Mouse (Mus musculus): ENCODE results near the gene Mme.

Gene Mme

GRCm38 (mm10) chr3:63241099-63241587, at the start of gene Mme:
Gene Mme, plus strand, starts transcription at chr3:63241537.
- DNase-seq (ENCODE audit: low read depth, low spot score) = peak; percentile 9

- DNase-seq (ENCODE audit: low read depth, low spot score) = no peak
Measured at GRCm38 (mm10) chr3:63196565-63196964, 44.8 kb upstream of the Mme start.

- no peak for DNase-seq (ENCODE audit: low read depth, low spot score)
Measured at GRCm38 (mm10) chr3:63198026-63198425, 43.3 kb upstream of the Mme start.

- DNase-seq (ENCODE audit: low read depth, low spot score) = no peak
Measured at GRCm38 (mm10) chr3:63221867-63222591, 19.3 kb upstream of the Mme start.

- no peak for DNase-seq (ENCODE audit: low read depth, low spot score)
Measured at GRCm38 (mm10) chr3:63223676-63224075, 17.7 kb upstream of the Mme start.

- no peak for DNase-seq (ENCODE audit: low read depth, low spot score)
Measured at GRCm38 (mm10) chr3:63235957-63236356, 5.4 kb upstream of the Mme start.

- no peak for DNase-seq (ENCODE audit: low read depth, low spot score)
Measured at GRCm38 (mm10) chr3:63243721-63244120, 2.4 kb downstream of the Mme start.

- no peak for DNase-seq (ENCODE audit: low read depth, low spot score)
Measured at GRCm38 (mm10) chr3:63272091-63272490, 30.8 kb downstream of the Mme start.

GRCm38 (mm10) chr3:63294316-63294715, 53.0 kb downstream of the Mme start:
- DNase-seq (ENCODE audit: low read depth, low spot score) = no peak

- DNase-seq (ENCODE audit: low read depth, low spot score) = no peak
Measured at GRCm38 (mm10) chr3:63294791-63295190, 53.5 kb downstream of the Mme start.

- DNase-seq (ENCODE audit: low read depth, low spot score) = peak; percentile 80
Measured at GRCm38 (mm10) chr3:63295237-63295636, 53.9 kb downstream of the Mme start.

GRCm38 (mm10) chr3:63295657-63296231, 54.4 kb downstream of the Mme start:
- peak; percentile 40 for DNase-seq (ENCODE audit: low read depth, low spot score)

- no peak for DNase-seq (ENCODE audit: low read depth, low spot score)
Measured at GRCm38 (mm10) chr3:63296411-63296810, 55.1 kb downstream of the Mme start.

- peak; percentile 49 for DNase-seq (ENCODE audit: low read depth, low spot score)
Measured at GRCm38 (mm10) chr3:63297787-63298186, 56.5 kb downstream of the Mme start.

- no peak for DNase-seq (ENCODE audit: low read depth, low spot score)
Measured at GRCm38 (mm10) chr3:63315211-63315760, 73.9 kb downstream of the Mme start.

- DNase-seq (ENCODE audit: low read depth, low spot score) = no peak
Measured at GRCm38 (mm10) chr3:63317496-63317895, 76.2 kb downstream of the Mme start.

- no peak for DNase-seq (ENCODE audit: low read depth, low spot score)
Measured at GRCm38 (mm10) chr3:63325615-63326014, 84.3 kb downstream of the Mme start.

- no peak for DNase-seq (ENCODE audit: low read depth, low spot score)
Measured at GRCm38 (mm10) chr3:63340110-63340509, 98.8 kb downstream of the Mme start.

- DNase-seq (ENCODE audit: low read depth, low spot score) = no peak
Measured at GRCm38 (mm10) chr3:63340546-63340945, 99.2 kb downstream of the Mme start.

- no peak for DNase-seq (ENCODE audit: low read depth, low spot score)
Measured at GRCm38 (mm10) chr3:63341481-63341880, 100.1 kb downstream of the Mme start.

- no peak for DNase-seq (ENCODE audit: low read depth, low spot score)
Measured at GRCm38 (mm10) chr3:63344998-63345397, 103.7 kb downstream of the Mme start.

GRCm38 (mm10) chr3:63348893-63349426, 107.6 kb downstream of the Mme start:
- DNase-seq (ENCODE audit: low read depth, low spot score) = no peak

- DNase-seq (ENCODE audit: low read depth, low spot score) = no peak
Measured at GRCm38 (mm10) chr3:63350242-63350641, 108.9 kb downstream of the Mme start.

All from WW6 (cell line).